Mouse (Mus musculus) testis, adult 2 months (tissue): ENCODE results near the gene Serpina3m. TPM values are rescaled to one million over a fixed set of nuclear protein-coding genes. Genes with fewer than 3 reads are reported as not detected.

Experiments
- H3K27ac ChIP-seq: fragments of 200-500 bp; 2 replicates; pipeline ENCODE4 v1.5.1; 2012; ENCODE audit warnings: low read depth, low read length; ENCODE audit not compliant: control insufficient read depth, insufficient read depth
- H3K27me3 ChIP-seq: fragments of 200-500 bp; 2 replicates; pipeline ENCODE4 v1.6.1; 2012; ENCODE audit warnings: mild to moderate bottlenecking, low read length, moderate library complexity; ENCODE audit not compliant: control insufficient read depth, insufficient read depth
- H3K36me3 ChIP-seq: fragments of 200-500 bp; 2 replicates; pipeline ENCODE4 v1.6.1; 2012; ENCODE audit warnings: mild to moderate bottlenecking, low read length; ENCODE audit not compliant: control insufficient read depth, insufficient read depth
- H3K4me1 ChIP-seq: fragments of 200-500 bp; 2 replicates; pipeline ENCODE4 v1.6.1; 2012; ENCODE audit warnings: low read length; ENCODE audit not compliant: control insufficient read depth, insufficient read depth
- H3K4me3 ChIP-seq: fragments of 200-500 bp; 2 replicates; pipeline ENCODE4 v1.5.1; 2012; ENCODE audit warnings: low read depth, mild to moderate bottlenecking, low read length, moderate library complexity, mixed read lengths; ENCODE audit not compliant: control insufficient read depth
- CTCF ChIP-seq: fragments of 200-500 bp; IDR thresholded peaks from 2 replicates; pipeline ENCODE4 v1.5.1; 2012; ENCODE audit warnings: low read depth, mild to moderate bottlenecking, inconsistent platforms, low read length, moderate library complexity; ENCODE audit not compliant: control insufficient read depth, insufficient read depth, insufficient replicate concordance
- POLR2A ChIP-seq: fragments of 200-500 bp; IDR thresholded peaks from 2 replicates; pipeline ENCODE4 v1.6.1; 2012; ENCODE audit warnings: low read depth, mild to moderate bottlenecking, inconsistent platforms, low read length, moderate library complexity; ENCODE audit not compliant: control insufficient read depth
- polyA plus RNA-seq: library from polyadenylated mRNA; depleted of rRNA; stranded (reverse); fragments of >200 nt; gene quantifications from 2 replicates; pipeline ENCODE4 v1.2.3, GENCODE M21; 2012; rRNA removed

Serpina3m gene
- polyA plus RNA-seq, 1 experiment, result not detected

DNA sequence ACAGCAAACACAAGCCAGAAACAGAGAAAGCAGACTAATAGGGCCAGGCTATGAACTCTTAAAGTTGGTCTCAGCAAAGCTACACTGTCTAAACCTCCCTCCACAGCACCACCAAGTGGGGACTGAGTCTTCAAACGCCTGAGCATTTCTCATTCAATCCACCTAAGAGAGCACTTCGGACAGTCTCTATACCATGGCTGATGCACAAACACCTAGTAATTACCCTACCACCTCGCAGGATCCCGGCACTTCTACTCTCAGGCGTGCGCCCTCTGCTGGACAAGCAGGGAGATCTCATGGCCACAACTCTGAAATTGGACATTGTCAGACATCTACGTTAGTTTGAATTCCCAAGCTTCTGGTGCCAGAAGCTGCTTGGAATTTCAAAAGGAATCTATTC is 88.6 kb downstream of the Serpina3m start:
- H3K27me3 ChIP-seq, result no peaks in the 10 kb centered on the region
- H3K27ac ChIP-seq, result no peak overlapping the region
- no peak for TF ChIP-seq POLR2A
- peak; percentile 78; the same call in 1 of the 2 replicates for TF ChIP-seq CTCF
- peaks cover 4% of the 10 kb centered on the region for H3K4me1 ChIP-seq
- H3K36me3 ChIP-seq, result no peaks in the 10 kb centered on the region
- H3K4me3 ChIP-seq, result no peak overlapping the region

- peaks cover 2% of the 10 kb centered on the region; the same call in 1 of the 2 replicates for H3K4me1 ChIP-seq
- TF ChIP-seq CTCF, result no peak
- no peak for TF ChIP-seq POLR2A
- H3K27ac ChIP-seq, result no peak overlapping the region
- no peaks in the 10 kb centered on the region for H3K36me3 ChIP-seq
- no peaks in the 10 kb centered on the region for H3K27me3 ChIP-seq
- H3K4me3 ChIP-seq, result no peak overlapping the region
Observed at GRCm38 (mm10) chr12:104431359-104431758, 93.1 kb downstream of the Serpina3m start.

GRCm38 (mm10) chr12:104433214-104433613 is 94.9 kb downstream of the Serpina3m start:
- H3K27me3 ChIP-seq, result no peaks in the 10 kb centered on the region
- H3K36me3 ChIP-seq, result no peaks in the 10 kb centered on the region
- H3K4me1 ChIP-seq, result peaks cover 2% of the 10 kb centered on the region; the same call in 1 of the 2 replicates
- H3K27ac ChIP-seq, result no peak overlapping the region
- no peak for TF ChIP-seq POLR2A
- TF ChIP-seq CTCF, result no peak
- H3K4me3 ChIP-seq, result no peak overlapping the region

GRCm38 (mm10) chr12:104433951-104434735 is 95.9 kb downstream of the Serpina3m start:
- H3K36me3 ChIP-seq, result no peaks in the 10 kb centered on the region
- H3K4me3 ChIP-seq, result no peak overlapping the region
- TF ChIP-seq POLR2A (no peak), CTCF (no peak)
- no peak overlapping the region for H3K27ac ChIP-seq
- H3K27me3 ChIP-seq, result no peaks in the 10 kb centered on the region
- H3K4me1 ChIP-seq, result peaks cover 2% of the 10 kb centered on the region; the same call in 1 of the 2 replicates

DNA sequence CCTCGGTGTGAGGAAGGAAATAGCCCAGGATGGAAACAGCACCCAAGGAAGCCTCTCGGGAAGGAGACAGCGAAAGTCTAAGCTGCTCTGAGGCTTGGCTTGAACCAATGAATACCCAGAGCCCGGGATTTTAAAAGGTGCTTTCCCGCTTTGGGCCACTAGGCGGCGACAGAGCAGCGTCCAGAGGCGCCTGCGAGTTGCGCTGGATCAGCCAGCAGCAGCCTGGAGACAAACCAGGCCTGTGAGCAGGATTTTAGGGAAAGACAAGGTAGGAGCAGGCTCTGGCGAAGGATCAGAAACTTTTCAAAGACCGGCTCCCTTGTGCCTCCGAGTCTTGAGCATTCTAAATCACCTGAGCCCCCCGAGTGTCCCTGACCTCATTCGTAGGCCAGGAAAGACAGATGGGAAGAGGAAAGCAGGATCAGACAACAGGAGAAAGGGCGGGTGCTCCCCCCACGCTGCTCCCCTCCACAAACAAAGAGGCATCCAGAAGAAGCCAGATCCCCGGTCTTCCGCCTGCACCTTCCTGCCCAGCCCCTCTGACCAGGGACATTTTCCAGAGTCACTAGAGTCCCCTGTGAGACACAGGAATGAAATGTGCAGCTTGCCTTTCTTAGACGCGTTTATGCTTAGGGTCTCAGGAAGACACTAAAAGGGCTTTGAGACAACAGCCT is 101.9 kb downstream of the Serpina3m start:
- Histone ChIP-seq H3K4me1 (no peaks in the 10 kb centered on the region; the same call in 1 of the 2 replicates), H3K27me3 (no peaks in the 10 kb centered on the region), H3K36me3 (no peaks in the 10 kb centered on the region), H3K27ac (no peak overlapping the region), H3K4me3 (no peak overlapping the region)
- TF ChIP-seq POLR2A, result no peak
- peak; percentile 95 for TF ChIP-seq CTCF

GRCm38 (mm10) chr12:104443716-104444115 is 105.4 kb downstream of the Serpina3m start:
- H3K27ac ChIP-seq, result no peak overlapping the region
- H3K27me3 ChIP-seq, result no peaks in the 10 kb centered on the region
- H3K4me3 ChIP-seq, result no peak overlapping the region
- peaks cover 7% of the 10 kb centered on the region for H3K4me1 ChIP-seq
- no peaks in the 10 kb centered on the region for H3K36me3 ChIP-seq
- TF ChIP-seq CTCF (no peak), POLR2A (no peak)

Other genes starting within 250 kb of the Serpina3m start
- gene Serpina5, start 237.4 kb upstream of the Serpina3m start, polyA plus RNA-seq, result 29.7 and 50.2 TPM in 2 replicates
- gene Serpina3a, start 225.8 kb upstream of the Serpina3m start, polyA plus RNA-seq, result 12.3 and 25.2 TPM in 2 replicates
- gene Serpina3b, start 210.5 kb upstream of the Serpina3m start, polyA plus RNA-seq, result 0.76 and 1.4 TPM in 2 replicates
- 3.3 and 5.6 TPM in 2 replicates for gene Serpina3c, start 184.6 kb upstream of the Serpina3m start, polyA plus RNA-seq
- 0.05 TPM in 1 of 2 replicates, not detected in the other for gene Serpina3f, start 123.9 kb upstream of the Serpina3m start, polyA plus RNA-seq
- gene Serpina3g, start 102.2 kb upstream of the Serpina3m start, polyA plus RNA-seq, result 8.0 and 14.4 TPM in 2 replicates
- gene Serpina3i, start 75.4 kb upstream of the Serpina3m start, polyA plus RNA-seq, result 0.06 and 0.57 TPM in 2 replicates
- not detected in 2 replicates for gene Serpina3j, start 23.9 kb upstream of the Serpina3m start, polyA plus RNA-seq
- 0.13 and 0.17 TPM in 2 replicates for gene Serpina3k, start within 50 bp of the Serpina3m start, polyA plus RNA-seq
- 4.4 and 8.8 TPM in 2 replicates for gene Serpina3n, start 68.2 kb downstream of the Serpina3m start, polyA plus RNA-seq
- gene Gsc, start 134.8 kb downstream of the Serpina3m start, polyA plus RNA-seq, result 2.0 and 2.2 TPM in 2 replicates